Mouse (Mus musculus) brain, adult 2 months (tissue): ENCODE data around the gene Vnn1.

Experiments
- DNase-seq: peaks from one replicate; pipeline ENCODE4 v3.0.0; 2011; ENCODE audit warnings: low read depth, low spot score

Vnn1 gene

DNA sequence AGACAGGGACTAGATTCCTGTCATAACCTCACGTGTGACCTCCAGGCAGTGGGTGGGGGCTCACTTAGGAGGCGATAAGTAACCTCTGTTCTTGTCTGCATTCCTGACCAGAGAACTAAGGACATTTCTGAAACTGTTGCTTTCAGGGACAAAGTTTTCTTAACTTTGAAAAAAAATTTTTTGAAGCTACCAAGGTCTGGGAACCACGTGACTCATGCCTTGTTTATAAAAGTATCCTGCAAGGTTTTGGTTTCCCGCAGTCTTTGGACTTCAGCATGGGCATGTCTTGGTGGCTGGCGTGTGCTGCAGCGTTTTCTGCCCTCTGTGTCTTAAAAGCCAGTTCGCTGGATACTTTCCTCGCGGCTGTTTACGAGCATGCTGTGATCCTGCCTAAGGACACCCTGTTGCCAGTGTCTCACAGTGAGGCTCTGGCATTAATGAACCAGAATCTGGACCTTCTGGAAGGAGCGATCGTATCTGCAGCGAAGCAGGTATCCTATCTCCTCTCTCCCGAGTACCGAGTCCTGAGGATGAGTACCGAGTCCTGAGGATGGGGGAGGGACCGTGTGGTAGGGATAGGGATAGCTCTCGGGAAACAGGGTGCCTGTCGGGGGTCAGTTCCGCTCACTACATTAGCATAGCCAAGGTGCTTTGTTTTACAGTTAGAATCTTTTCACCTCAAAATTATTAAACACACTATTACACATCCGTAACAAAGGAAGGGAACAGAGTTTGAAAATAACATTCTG lies at the start of gene Vnn1:
TSS of gene Vnn1 (plus strand) at position 88 of the 749 bp plus-strand sequence.
- peak; percentile 2 for DNase-seq

DNA sequence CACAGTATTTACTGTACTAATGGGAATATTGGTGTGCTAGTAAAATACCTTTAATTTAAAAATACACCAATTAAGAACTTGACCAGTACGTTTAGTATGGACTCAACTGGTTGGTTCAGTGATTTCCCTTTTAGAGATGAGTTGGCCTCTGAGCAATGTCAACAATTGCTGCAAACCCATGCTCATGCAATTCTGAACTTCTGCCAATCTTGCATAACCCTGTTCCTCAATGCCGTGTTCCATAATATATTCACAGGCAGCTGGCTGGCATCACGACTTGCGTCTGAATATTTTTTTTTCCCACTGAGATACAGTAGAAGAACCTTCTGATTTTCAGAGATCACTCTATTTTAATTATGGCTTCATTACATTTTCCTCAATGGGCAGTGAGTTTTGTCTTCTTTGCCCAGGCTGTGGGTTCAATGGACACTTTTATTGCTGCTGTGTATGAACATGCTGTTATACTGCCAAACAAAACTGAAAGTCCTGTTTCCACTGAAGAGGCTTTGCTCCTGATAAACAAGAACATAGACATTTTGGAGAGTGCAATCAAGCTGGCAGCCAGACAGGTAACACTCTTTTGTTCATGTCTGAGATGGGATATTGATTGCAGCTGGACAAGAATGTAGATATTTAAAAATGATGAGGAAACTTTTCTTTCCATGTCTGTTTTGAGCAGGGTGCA lies 43.1 kb upstream of the Vnn1 start, which contains the start of gene Vnn3:
TSS of gene Vnn3 (plus strand) at position 235 of the 685 bp plus-strand sequence.
- DNase-seq = peak; percentile 7

DNA sequence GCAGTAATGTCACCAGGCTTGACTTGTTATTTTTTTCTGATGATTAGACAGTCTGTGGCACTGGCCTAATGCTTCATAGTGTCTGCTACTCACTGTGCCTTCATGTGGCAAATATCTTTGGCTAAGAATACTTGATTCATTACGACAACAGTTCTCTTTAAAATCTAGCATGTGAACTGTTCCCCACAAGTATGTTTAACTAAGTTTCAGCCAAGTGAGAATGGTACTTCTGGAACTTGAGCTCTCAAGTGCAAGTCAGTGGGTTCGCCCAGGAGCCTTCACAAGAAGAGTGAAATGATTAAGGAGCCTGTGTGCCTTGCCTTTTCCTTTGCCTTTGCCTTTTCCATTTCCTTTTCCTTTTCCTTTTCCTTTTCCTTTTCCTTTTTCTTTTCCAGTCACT lies 42.4 kb upstream of the Vnn1 start:
- DNase-seq = no peak

DNA sequence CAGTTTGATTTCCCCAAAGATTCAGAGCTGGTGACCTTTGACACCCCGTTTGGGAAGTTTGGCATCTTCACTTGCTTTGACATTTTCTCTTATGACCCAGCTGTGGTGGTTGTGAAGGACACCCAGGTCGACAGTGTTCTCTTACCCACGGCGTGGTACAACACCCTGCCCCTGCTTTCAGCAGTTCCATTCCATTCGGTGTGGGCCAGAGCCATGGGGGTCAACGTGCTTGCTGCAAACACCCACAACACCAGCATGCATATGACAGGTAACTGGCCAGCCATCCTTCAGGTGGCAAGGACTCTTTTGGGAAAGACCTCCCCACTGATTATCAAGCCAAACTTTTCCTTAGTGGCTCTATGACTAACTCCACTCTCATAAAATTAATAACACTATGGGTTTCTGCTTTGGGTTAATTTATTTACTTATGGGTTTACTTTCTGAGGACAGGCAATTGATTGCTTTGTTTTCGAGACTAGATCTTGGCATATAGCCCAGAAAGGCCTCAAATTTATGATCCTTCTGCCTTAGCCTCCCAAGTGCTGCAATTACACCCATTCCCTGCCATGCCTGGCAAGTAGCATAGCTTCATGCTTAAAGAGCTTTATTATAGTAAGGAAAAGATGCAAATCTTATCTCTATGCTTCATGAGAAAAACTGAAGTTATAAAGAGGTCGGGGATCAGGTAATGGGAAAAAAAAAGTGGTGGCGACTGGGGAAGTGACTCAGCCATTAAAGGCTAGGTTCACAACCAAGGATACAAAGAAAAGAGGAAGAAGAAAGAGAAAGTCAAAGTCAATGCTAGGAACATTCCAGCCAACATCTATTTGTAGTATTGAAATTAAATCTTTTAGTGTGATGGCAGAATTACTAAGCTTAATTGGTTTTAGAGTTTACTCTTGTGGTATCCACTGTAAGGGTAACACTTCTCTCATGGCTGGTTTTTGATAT lies 29.9 kb upstream of the Vnn1 start:
- DNase-seq = no peak

DNA sequence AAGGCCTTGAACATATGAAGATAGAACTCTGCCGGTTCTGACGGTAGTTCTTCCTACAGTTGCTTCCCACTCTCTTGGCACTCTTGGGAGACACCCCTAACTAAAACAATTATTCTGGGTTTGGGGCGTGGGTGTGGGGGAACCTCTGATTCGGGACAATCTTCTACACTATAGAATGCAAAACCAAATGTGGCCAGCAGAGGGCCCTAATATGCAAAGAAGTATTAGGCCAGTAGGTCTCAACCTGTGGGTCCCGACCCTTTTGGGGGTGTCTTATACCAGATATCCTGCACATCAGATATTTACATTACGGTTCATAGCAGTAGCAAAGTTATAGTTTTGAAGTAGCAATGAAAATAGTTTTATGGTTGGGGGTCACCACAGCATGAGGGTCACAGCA lies 13.8 kb upstream of the Vnn1 start:
- DNase-seq = peak; percentile 3

DNA sequence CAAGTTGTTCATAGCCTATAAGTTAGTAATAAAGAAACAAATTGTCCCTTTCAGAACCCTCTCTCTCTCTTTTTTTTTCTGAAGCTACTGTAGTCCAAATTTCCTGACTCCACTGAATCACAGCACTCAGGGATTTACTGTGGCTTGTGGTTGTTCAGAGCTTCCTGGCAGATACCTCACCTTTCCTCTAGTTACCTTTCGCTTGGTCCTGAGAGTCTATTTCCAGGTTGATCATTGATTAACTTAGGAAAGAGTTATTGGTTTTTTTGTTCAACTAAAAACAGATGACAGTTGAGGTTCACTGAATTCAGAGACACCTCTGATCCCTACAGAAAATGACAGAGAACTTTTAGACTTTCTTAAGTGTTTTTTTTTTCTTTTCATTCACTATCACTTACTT lies 9.6 kb upstream of the Vnn1 start:
- no peak for DNase-seq

DNA sequence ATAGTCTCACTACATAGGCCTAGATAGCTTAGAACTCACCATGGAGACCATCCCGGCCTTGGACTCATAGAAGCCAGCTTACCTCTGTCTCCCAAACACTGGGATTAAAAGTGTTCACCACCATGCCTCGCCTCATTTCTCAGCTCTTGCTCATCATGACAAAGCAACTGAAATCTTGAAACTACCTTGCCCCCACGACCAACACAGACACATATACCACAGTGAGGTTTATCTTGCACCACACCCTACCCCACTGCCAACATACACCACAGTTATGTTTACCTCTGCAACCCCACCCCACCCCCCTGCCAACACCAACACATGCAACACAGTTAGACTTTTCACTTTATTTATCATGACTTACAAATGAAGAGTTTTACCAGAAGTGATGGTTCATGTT lies 8.4 kb upstream of the Vnn1 start:
- DNase-seq = no peak

DNA sequence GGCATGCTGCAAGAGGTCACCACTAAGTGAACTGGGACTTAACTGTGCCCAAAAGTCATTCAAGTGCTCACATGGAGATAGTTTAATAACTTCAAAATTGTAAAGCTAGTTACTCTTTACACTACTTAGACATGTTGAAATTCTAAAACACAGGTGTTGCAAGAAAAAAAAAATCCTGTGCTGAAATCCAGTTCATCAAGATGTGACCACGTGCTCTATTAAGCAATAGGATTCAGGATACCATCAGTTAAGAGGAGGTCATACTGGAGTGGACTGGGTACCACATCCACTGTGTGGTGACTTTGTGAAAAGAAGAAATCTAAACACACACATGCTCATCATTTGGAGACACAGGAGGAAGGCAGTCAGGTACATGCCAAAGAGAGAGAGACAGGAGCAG lies 1.5 kb upstream of the Vnn1 start:
- DNase-seq = no peak

DNA sequence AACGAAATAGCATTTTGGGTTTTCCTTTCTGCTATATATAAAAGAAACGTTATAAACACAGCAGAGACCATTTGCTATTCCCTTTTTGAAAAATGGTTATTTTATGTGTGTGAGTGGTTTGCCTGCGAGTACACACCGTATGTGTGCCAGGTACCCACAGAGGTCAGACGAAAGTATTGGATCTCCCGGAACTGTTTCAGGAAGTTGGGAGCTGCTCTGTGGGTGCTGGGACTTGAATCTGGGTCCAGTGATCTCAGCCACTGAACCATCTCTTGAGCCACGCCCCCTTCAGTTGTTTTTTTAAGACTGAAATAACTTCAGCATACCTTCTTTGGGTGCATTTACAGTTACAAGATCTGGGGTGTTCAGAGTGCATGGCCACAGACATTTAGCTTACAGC lies 888 bp downstream of the Vnn1 start:
- no peak for DNase-seq

DNA sequence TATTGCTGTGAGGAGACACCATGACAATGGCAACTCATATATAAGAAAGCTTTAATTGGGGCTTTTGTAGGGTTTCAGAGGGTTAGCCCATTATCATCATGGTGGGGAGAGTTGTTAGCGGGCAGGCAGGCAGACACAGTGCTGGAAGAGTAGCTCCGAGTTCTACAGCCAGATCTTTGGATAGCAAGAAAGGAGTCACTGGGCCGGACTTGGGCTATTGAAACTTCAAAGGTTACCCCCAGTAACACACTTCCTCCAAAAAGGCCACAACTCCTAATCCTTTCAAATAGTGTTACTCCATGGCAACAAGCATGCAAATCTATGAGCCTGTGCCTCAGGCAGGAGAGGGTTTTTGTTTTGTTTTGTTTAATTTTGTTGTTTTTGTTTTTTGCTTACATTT lies 6.6 kb downstream of the Vnn1 start:
- no peak for DNase-seq

DNA sequence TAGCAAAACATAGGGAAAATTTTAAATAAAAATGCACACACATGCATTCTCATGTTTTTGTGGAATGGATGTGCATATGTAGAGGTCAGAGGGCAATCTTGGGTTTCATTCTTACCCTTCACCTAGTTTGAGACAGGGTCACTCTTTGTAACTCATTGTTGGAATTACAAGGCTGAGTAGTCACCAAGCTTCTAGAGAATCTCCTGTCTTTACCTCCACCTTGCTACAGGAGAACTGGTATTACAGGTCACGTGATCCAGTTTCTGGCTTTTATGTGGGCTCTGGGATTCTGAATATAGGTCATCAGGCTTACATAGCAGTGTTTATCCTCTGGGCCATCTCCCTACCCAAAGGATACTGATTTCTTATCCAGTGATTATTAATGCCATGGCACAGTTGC lies 11.2 kb downstream of the Vnn1 start:
- DNase-seq = no peak

DNA sequence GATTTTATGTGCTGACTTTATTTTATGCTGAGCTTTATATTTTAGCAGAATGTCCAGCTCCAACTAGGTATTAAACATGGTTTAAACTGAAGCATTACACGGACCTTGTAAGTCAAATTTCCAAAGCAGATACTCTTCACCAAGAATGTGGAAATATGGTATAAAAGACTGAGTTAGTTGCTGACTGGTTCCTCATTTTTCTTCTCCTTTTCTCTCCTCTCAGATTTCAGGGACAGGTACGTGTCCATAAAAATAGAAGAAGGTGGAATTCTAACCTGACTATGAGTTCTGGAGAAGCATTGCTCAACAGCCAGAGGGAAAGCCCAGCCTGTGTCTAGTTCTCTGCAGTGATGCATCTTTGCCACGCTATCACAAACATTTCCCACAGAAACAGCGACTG lies 25.6 kb downstream of the Vnn1 start, which contains the start of gene Taar1:
TSS of gene Taar1 (plus strand) at position 301 of the 400 bp plus-strand sequence.
- no peak for DNase-seq

DNA sequence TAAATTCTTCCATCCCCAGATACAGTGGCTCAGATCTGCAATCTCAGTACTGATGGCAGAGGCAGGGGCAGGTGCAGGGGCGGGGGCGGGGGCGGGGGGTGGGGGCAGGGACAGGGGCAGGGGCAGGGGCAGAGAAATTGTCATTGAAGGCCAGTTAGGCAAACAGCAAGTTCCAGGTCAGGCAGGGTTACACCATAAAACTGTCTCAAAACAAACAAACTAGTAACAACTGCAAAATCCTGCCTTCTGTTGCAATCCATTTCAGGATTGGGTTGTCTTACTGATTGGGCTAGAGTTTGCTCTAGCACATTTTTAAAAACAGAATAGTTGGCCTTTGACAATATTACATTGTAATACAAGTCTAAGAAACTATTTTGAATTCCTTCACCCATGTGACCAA lies 28.0 kb downstream of the Vnn1 start:
- no peak for DNase-seq

DNA sequence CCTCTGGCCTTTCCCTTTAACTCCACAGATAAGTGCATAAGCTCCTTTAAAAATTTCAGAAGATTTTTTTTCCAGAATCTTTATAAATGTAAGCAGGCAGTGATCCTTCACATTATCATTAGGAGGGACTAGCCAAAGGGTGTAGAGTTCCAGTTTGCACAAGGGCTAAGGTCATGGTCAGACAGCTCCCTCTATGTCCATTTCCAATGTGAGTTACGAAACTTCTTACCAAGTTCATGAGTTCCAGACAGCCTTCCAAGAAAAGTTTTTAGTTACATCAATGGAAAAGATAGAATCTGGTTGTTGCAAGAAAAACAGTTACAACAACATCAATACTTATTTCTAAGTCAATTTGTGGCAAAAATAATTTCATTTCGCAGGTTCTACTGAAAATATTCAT lies 29.5 kb downstream of the Vnn1 start:
- no peak for DNase-seq

DNA sequence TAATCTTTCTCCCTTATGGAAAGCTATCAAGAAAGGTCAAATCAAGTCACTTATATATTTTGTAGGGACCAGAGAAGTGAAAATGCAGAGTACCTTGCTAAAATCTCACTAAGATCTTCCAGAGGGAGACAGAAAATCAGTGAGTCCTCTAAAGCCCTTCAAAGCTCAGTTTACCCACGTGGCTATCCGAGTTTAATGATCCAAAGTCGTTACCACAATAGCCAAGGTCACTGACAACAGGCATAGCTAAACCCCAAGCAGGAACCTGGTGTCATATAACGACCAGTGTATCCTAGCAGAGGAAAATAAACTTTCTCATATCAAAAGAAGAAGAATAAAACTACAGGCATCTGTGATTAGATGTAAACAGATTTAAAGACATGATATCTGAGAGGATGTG lies 43.1 kb downstream of the Vnn1 start:
- no peak for DNase-seq

DNA sequence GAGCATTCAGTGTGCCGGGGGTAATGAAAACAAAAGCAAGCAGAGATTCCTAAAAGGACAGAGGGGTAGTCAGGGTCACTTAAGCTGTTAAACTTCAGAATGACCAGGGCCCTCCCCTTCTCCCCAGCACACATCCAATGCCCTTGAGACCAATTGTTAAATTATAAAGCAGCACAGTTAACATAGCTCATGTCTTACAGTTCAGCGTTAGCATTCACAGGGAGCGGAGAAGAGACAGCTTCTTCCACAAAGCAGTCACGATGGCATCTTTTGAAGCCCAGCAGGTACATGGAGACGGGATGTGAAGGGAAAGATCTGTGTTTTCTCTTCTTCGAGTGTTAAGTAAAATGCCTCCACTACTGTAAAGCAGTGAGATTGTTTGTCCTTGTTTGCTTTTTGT lies 43.8 kb downstream of the Vnn1 start, which contains the start of gene Taar2:
TSS of gene Taar2 (plus strand) at position 261 of the 400 bp plus-strand sequence.
- DNase-seq = peak; percentile 2

DNA sequence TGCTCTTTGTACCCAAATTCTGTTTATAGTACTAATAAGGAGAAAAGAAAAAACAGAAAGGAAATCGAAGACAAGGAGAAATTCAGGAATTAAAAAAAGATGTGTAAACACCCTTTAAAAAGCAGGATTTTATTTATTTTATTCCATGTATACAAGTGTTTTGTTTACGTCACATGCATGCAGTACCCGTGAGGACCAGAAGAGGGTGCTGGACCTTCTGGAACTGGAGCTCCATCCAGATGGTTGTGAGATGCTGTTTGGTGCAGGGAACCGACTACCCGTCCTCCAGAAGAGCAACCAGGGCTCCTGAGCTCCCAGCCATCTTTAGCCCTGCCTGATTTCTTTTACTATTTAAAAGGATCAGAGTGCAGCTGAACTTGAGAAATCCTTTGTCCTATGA lies 48.0 kb downstream of the Vnn1 start:
- no peak for DNase-seq

DNA sequence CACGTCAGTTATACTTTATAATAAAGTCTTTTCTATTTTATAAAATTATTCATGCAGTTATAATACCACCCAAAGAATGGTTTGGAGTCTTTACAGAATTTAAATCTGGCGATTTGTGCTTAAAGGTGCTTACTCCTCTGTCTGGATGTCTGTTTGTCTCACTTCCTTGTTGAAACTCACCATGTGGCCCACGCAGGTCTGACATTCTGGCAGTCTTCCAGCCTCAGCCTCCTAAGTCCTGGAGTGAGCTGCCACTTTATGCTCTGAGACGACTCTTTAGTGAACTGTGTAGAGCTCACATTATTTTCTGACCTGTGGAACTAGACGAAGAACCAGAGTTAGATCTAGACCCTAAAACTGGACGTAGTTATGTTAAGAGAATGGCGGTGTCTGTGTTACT lies 53.5 kb downstream of the Vnn1 start:
- DNase-seq = peak; percentile 27

DNA sequence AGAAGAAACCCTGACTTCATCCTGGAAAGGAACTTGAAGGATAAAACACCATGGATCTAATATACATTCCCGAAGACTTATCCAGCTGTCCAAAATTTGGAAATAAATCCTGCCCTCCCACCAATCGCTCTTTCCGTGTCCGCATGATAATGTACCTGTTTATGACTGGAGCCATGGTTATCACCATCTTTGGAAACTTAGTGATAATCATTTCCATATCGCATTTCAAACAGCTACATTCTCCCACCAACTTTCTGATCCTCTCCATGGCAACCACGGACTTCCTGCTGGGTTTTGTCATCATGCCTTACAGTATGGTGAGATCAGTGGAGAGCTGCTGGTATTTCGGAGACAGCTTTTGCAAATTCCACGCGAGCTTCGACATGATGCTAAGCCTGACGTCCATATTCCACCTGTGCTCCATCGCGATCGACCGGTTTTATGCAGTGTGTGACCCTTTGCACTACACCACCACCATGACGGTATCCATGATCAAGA lies 55.1 kb downstream of the Vnn1 start, which contains the start of gene Taar3:
TSS of gene Taar3 (plus strand) at position 51 of the 498 bp plus-strand sequence.
- DNase-seq = peak; percentile 45

DNA sequence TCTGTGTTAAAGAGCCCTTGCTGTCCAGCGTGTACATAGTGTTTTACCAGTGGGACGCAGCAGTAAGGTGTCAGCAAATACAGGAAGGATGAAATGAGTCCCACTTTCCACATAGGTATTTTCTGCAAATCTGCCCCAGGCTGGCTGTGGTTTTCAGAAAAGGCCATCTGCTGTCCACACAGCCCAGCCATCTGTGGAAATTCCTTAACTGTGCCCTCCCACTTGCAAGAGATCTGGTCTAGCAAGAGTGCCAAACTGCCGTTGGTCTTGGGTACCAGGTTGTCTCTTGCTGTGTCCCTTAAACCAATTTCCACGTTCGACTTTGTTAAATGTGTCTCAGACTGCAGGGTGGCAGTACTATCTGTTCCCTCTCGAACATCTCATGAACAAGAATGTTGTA lies 57.2 kb downstream of the Vnn1 start:
- DNase-seq = peak; percentile 92
